Mouse (Mus musculus): ENCODE data around the gene Gm28230. TPM values are rescaled to one million over a fixed set of nuclear protein-coding genes. Genes with fewer than 3 reads are reported as not detected.

The Gm28230 gene
- polyA plus RNA-seq, 1 experiment from 2014 or later, result not detected

GRCm38 (mm10) chr2:74732513-74733316 is 6.2 kb downstream of the Gm28230 start:
- no peak for ATAC-seq (ENCODE audit: insufficient number of reproducible peaks, insufficient read depth, low FRiP score, low read depth)
- peaks cover 0 to 11% of the 10 kb centered on the region in 2 experiments; a peak in 3 of 4 replicates for H3K4me1 ChIP-seq (ENCODE audit: control insufficient read depth in 2 of 2, insufficient read depth in 2 of 2, low read length in 2 of 2)
- no peak overlapping the region for H3K9ac ChIP-seq (ENCODE audit: low read length)
- H3K9me3 ChIP-seq (ENCODE audit: control insufficient read depth, low read length), result no peaks in the 10 kb centered on the region
- under 1% methylated on average over 52 of the region's 52 CpGs for WGBS
- H3K4me3 ChIP-seq (ENCODE audit: control insufficient read depth in 1 of 2, insufficient read depth in 1 of 2, low read depth in 1 of 2, low read length in 2 of 2), result peak overlapping the region in 1 of 2 experiments; percentile 16; a peak in 2 of 4 replicates
- H3K27ac ChIP-seq (replicated peaks in 1 of 2; ENCODE audit: control insufficient read depth in 1 of 2, insufficient read depth in 1 of 2, low read depth in 2 of 2, low read length in 2 of 2), result no peak overlapping the region
- H3K27me3 ChIP-seq (ENCODE audit: control insufficient read depth, insufficient read depth, low read length), result peaks cover 98% of the 10 kb centered on the region
- peak overlapping the region; percentile 31 for H3K4me2 ChIP-seq (ENCODE audit: low read length)
- no peaks in the 10 kb centered on the region for H3K36me3 ChIP-seq (ENCODE audit: control insufficient read depth, insufficient read depth, low read length)

- Histone ChIP-seq H3K36me3 (ENCODE audit: control insufficient read depth, insufficient read depth, low read length) (no peaks in the 10 kb centered on the region), H3K27me3 (ENCODE audit: control insufficient read depth, insufficient read depth, low read length) (peaks cover 98% of the 10 kb centered on the region), H3K4me3 (ENCODE audit: control insufficient read depth in 1 of 2, insufficient read depth in 1 of 2, low read depth in 1 of 2, low read length in 2 of 2) (no peak overlapping the region), H3K9me3 (ENCODE audit: control insufficient read depth, low read length) (no peaks in the 10 kb centered on the region), H3K27ac (replicated peaks in 1 of 2; ENCODE audit: control insufficient read depth in 1 of 2, insufficient read depth in 1 of 2, low read depth in 2 of 2, low read length in 2 of 2) (no peak overlapping the region), H3K4me1 (ENCODE audit: control insufficient read depth in 2 of 2, insufficient read depth in 2 of 2, low read length in 2 of 2) (peaks cover 0 to 11% of the 10 kb centered on the region in 2 experiments; a peak in 3 of 4 replicates), H3K9ac (ENCODE audit: low read length) (no peak overlapping the region), H3K4me2 (ENCODE audit: low read length) (no peak overlapping the region)
- WGBS, result under 1% methylated on average over 16 of the region's 16 CpGs
- ATAC-seq (ENCODE audit: insufficient number of reproducible peaks, insufficient read depth, low FRiP score, low read depth), result no peak
Observed at GRCm38 (mm10) chr2:74733317-74733661, 6.8 kb downstream of the Gm28230 start.

GRCm38 (mm10) chr2:74733765-74734164 is 7.2 kb downstream of the Gm28230 start:
- WGBS, result 4% methylated on average over 6 of the region's 6 CpGs
- Histone ChIP-seq H3K4me2 (ENCODE audit: low read length) (no peak overlapping the region), H3K27me3 (ENCODE audit: control insufficient read depth, insufficient read depth, low read length) (peaks cover 98% of the 10 kb centered on the region), H3K36me3 (ENCODE audit: control insufficient read depth, insufficient read depth, low read length) (no peaks in the 10 kb centered on the region), H3K9ac (ENCODE audit: low read length) (no peak overlapping the region), H3K4me3 (ENCODE audit: control insufficient read depth in 1 of 2, insufficient read depth in 1 of 2, low read depth in 1 of 2, low read length in 2 of 2) (no peak overlapping the region), H3K9me3 (ENCODE audit: control insufficient read depth, low read length) (no peaks in the 10 kb centered on the region), H3K27ac (replicated peaks in 1 of 2; ENCODE audit: control insufficient read depth in 1 of 2, insufficient read depth in 1 of 2, low read depth in 2 of 2, low read length in 2 of 2) (no peak overlapping the region), H3K4me1 (ENCODE audit: control insufficient read depth in 2 of 2, insufficient read depth in 2 of 2, low read length in 2 of 2) (peaks cover 0 to 11% of the 10 kb centered on the region in 2 experiments; a peak in 3 of 4 replicates)
- no peak for ATAC-seq (ENCODE audit: insufficient number of reproducible peaks, insufficient read depth, low FRiP score, low read depth)

GRCm38 (mm10) chr2:74734451-74734850 is 7.9 kb downstream of the Gm28230 start:
- no peak overlapping the region for H3K27ac ChIP-seq (replicated peaks in 1 of 2; ENCODE audit: control insufficient read depth in 1 of 2, insufficient read depth in 1 of 2, low read depth in 2 of 2, low read length in 2 of 2)
- no peak for ATAC-seq (ENCODE audit: insufficient number of reproducible peaks, insufficient read depth, low FRiP score, low read depth)
- H3K4me3 ChIP-seq (ENCODE audit: control insufficient read depth in 1 of 2, insufficient read depth in 1 of 2, low read depth in 1 of 2, low read length in 2 of 2), result no peak overlapping the region
- H3K27me3 ChIP-seq (ENCODE audit: control insufficient read depth, insufficient read depth, low read length), result peaks cover 98% of the 10 kb centered on the region
- H3K4me1 ChIP-seq (ENCODE audit: control insufficient read depth in 2 of 2, insufficient read depth in 2 of 2, low read length in 2 of 2), result peaks cover 0 to 11% of the 10 kb centered on the region in 2 experiments; a peak in 3 of 4 replicates
- H3K9me3 ChIP-seq (ENCODE audit: control insufficient read depth, low read length), result no peaks in the 10 kb centered on the region
- H3K9ac ChIP-seq (ENCODE audit: low read length), result no peak overlapping the region
- 1% methylated on average over 13 of the region's 13 CpGs for WGBS
- no peaks in the 10 kb centered on the region for H3K36me3 ChIP-seq (ENCODE audit: control insufficient read depth, insufficient read depth, low read length)
- no peak overlapping the region for H3K4me2 ChIP-seq (ENCODE audit: low read length)

- Histone ChIP-seq H3K4me1 (ENCODE audit: control insufficient read depth in 2 of 2, insufficient read depth in 2 of 2, low read length in 2 of 2) (peaks cover 0 to 11% of the 10 kb centered on the region in 2 experiments; a peak in 3 of 4 replicates), H3K27me3 (ENCODE audit: control insufficient read depth, insufficient read depth, low read length) (peaks cover 99% of the 10 kb centered on the region), H3K4me3 (ENCODE audit: control insufficient read depth in 1 of 2, insufficient read depth in 1 of 2, low read depth in 1 of 2, low read length in 2 of 2) (no peak overlapping the region; a peak in 1 of 4 replicates), H3K9ac (ENCODE audit: low read length) (no peak overlapping the region), H3K9me3 (ENCODE audit: control insufficient read depth, low read length) (no peaks in the 10 kb centered on the region), H3K36me3 (ENCODE audit: control insufficient read depth, insufficient read depth, low read length) (no peaks in the 10 kb centered on the region), H3K27ac (replicated peaks in 1 of 2; ENCODE audit: control insufficient read depth in 1 of 2, insufficient read depth in 1 of 2, low read depth in 2 of 2, low read length in 2 of 2) (no peak overlapping the region), H3K4me2 (ENCODE audit: low read length) (no peak overlapping the region)
- under 1% methylated on average over 27 of the region's 27 CpGs for WGBS
- no peak for ATAC-seq (ENCODE audit: insufficient number of reproducible peaks, insufficient read depth, low FRiP score, low read depth)
Observed at GRCm38 (mm10) chr2:74734996-74735811, 8.7 kb downstream of the Gm28230 start.

GRCm38 (mm10) chr2:74735851-74736687 is 9.5 kb downstream of the Gm28230 start:
- H3K9me3 ChIP-seq (ENCODE audit: control insufficient read depth, low read length), result no peaks in the 10 kb centered on the region
- peak overlapping the region; percentile 42 for H3K4me2 ChIP-seq (ENCODE audit: low read length)
- ATAC-seq (ENCODE audit: insufficient number of reproducible peaks, insufficient read depth, low FRiP score, low read depth), result no peak
- WGBS, result 1% methylated on average over 42 of the region's 42 CpGs
- no peaks in the 10 kb centered on the region for H3K36me3 ChIP-seq (ENCODE audit: control insufficient read depth, insufficient read depth, low read length)
- H3K9ac ChIP-seq (ENCODE audit: low read length), result no peak overlapping the region; the same call in 1 of the 2 replicates
- peaks cover 97% of the 10 kb centered on the region for H3K27me3 ChIP-seq (ENCODE audit: control insufficient read depth, insufficient read depth, low read length)
- no peak overlapping the region for H3K27ac ChIP-seq (replicated peaks in 1 of 2; ENCODE audit: control insufficient read depth in 1 of 2, insufficient read depth in 1 of 2, low read depth in 2 of 2, low read length in 2 of 2)
- H3K4me3 ChIP-seq (ENCODE audit: control insufficient read depth in 1 of 2, insufficient read depth in 1 of 2, low read depth in 1 of 2, low read length in 2 of 2), result peak overlapping the region in 1 of 2 experiments; percentile 23; a peak in 2 of 4 replicates
- peaks cover 0 to 11% of the 10 kb centered on the region in 2 experiments; a peak in 3 of 4 replicates for H3K4me1 ChIP-seq (ENCODE audit: control insufficient read depth in 2 of 2, insufficient read depth in 2 of 2, low read length in 2 of 2)
